Mouse (Mus musculus) bone marrow macrophage, adult 2 months (primary cell): ENCODE results near the gene Prr22.

Experiments used
- CTCF ChIP-seq: IDR thresholded peaks from 2 replicates; pipeline ENCODE4 v1.5.1; 2012; ENCODE audit warnings: low read depth, mild to moderate bottlenecking, low read length, moderate library complexity
- POLR2A ChIP-seq: IDR thresholded peaks from 2 replicates; pipeline ENCODE4 v1.6.1; 2012; ENCODE audit warnings: mild to moderate bottlenecking, low read depth, low read length, borderline replicate concordance

- TF ChIP-seq POLR2A, result no peak
- TF ChIP-seq CTCF, result no peak
Measured at GRCm38 (mm10) chr17:56728117-56728516, 41.9 kb upstream of the Prr22 start.
